Mouse (Mus musculus) 416B (cell line): ENCODE measurements at regions not wholly inside any gene's neighbourhood (a gene's known extent, or its start where the extent isn't known, plus 50 kb on each side); places are given as distances from the start of the nearest gene placed in this dataset.

Source experiments
- DNase-seq: peaks from one replicate; pipeline ENCODE4 v3.0.0; 2011; ENCODE audit warnings: low read depth

- DNase-seq, result no peak
These were observed 603.0 kb upstream of the Sall1 start for GRCm38 (mm10) chr8:89646946-89647345.

- DNase-seq, result no peak
These were observed 597.4 kb upstream of the Sall1 start for GRCm38 (mm10) chr8:89641339-89641738.

- DNase-seq, result no peak
These were observed 590.9 kb upstream of the Sall1 start for GRCm38 (mm10) chr8:89634864-89635263.

- DNase-seq, result no peak
These were observed 588.3 kb upstream of the Sall1 start for GRCm38 (mm10) chr8:89632304-89632703.

- no peak for DNase-seq
These were observed 586.6 kb upstream of the Sall1 start for GRCm38 (mm10) chr8:89630540-89630939.

GRCm38 (mm10) chr8:89618089-89618488 lies 574.1 kb upstream of the Sall1 start:
- no peak for DNase-seq

- DNase-seq, result no peak
These were observed 572.0 kb upstream of the Sall1 start for GRCm38 (mm10) chr8:89615863-89616558.

- DNase-seq, result no peak
These were observed 565.1 kb upstream of the Sall1 start for GRCm38 (mm10) chr8:89609074-89609473.

- no peak for DNase-seq
These were observed 562.0 kb upstream of the Sall1 start for GRCm38 (mm10) chr8:89605905-89606468.

- peak; percentile 9 for DNase-seq
These were observed 560.5 kb upstream of the Sall1 start for GRCm38 (mm10) chr8:89604461-89604860.

GRCm38 (mm10) chr8:89596380-89596779 lies 552.4 kb upstream of the Sall1 start:
- no peak for DNase-seq

GRCm38 (mm10) chr8:89583091-89583490 lies 539.1 kb upstream of the Sall1 start:
- DNase-seq, result no peak

GRCm38 (mm10) chr8:89582566-89582965 lies 538.6 kb upstream of the Sall1 start:
- DNase-seq, result no peak

GRCm38 (mm10) chr8:89571816-89572215 lies 527.9 kb upstream of the Sall1 start:
- DNase-seq, result peak; percentile 3

GRCm38 (mm10) chr8:89570639-89571325 lies 526.8 kb upstream of the Sall1 start:
- no peak for DNase-seq

- no peak for DNase-seq
These were observed 525.4 kb upstream of the Sall1 start for GRCm38 (mm10) chr8:89569406-89569805.

GRCm38 (mm10) chr8:89568641-89569040 lies 524.7 kb upstream of the Sall1 start:
- DNase-seq, result no peak

GRCm38 (mm10) chr8:89566986-89567385 lies 523.0 kb upstream of the Sall1 start:
- DNase-seq, result no peak

GRCm38 (mm10) chr8:89566461-89566860 lies 522.5 kb upstream of the Sall1 start:
- no peak for DNase-seq

GRCm38 (mm10) chr8:89565147-89565826 lies 521.3 kb upstream of the Sall1 start:
- DNase-seq, result no peak

- no peak for DNase-seq
These were observed 519.6 kb upstream of the Sall1 start for GRCm38 (mm10) chr8:89563544-89563943.

- no peak for DNase-seq
These were observed 518.6 kb upstream of the Sall1 start for GRCm38 (mm10) chr8:89562597-89562996.

GRCm38 (mm10) chr8:89541231-89541630 lies 497.3 kb upstream of the Sall1 start:
- DNase-seq, result no peak
